Mouse (Mus musculus) midbrain, embryonic 16.5 days (tissue): Measurements from ENCODE around the gene Msrb2. TPM values are rescaled to one million over a fixed set of nuclear protein-coding genes. Genes with fewer than 3 reads are reported as not detected.

ENCODE experiments used
- ATAC-seq: fragments of 200-750 bp; cut with Nextera tagmentation; 2 replicates; pipeline ENCODE4 v1.8.0; 2017; ENCODE audit warnings: moderate TSS enrichment
- H3K27ac ChIP-seq: fragments of 300-500 bp; sonication (generic); 2 replicates; pipeline ENCODE4 v1.5.1; 2014; ENCODE audit warnings: mild to moderate bottlenecking, low read length, mixed read lengths
- H3K27me3 ChIP-seq: fragments of 300-500 bp; sonication (generic); 2 replicates; pipeline ENCODE4 v1.6.1; 2014; ENCODE audit warnings: low read depth, low read length, mixed read lengths; ENCODE audit not compliant: control insufficient read depth, insufficient read depth
- H3K36me3 ChIP-seq: fragments of 300-500 bp; sonication (generic); 2 replicates; pipeline ENCODE4 v1.6.1; 2014; ENCODE audit warnings: mild to moderate bottlenecking, low read length, moderate library complexity, mixed read lengths; ENCODE audit not compliant: control insufficient read depth, insufficient read depth
- H3K4me1 ChIP-seq: fragments of 300-500 bp; sonication (generic); 2 replicates; pipeline ENCODE4 v1.6.1; 2014; ENCODE audit warnings: mild to moderate bottlenecking, low read length, mixed read lengths; ENCODE audit not compliant: control insufficient read depth, insufficient read depth
- H3K4me2 ChIP-seq: fragments of 300-500 bp; sonication (generic); 2 replicates; pipeline ENCODE4 v1.6.1; 2014; ENCODE audit warnings: mild to moderate bottlenecking, low read length, mixed read lengths
- H3K4me3 ChIP-seq: fragments of 300-500 bp; sonication (generic); 2 replicates; pipeline ENCODE4 v1.5.1; 2014; ENCODE audit warnings: low read depth, mild to moderate bottlenecking, low read length, moderate library complexity, mixed read lengths
- H3K9ac ChIP-seq: fragments of 300-500 bp; sonication (generic); 2 replicates; pipeline ENCODE4 v1.6.1; 2014; ENCODE audit warnings: low read depth, low read length, mixed read lengths
- H3K9me3 ChIP-seq: fragments of 300-500 bp; sonication (generic); replicated peaks from 2 replicates; pipeline ENCODE4 v1.6.1; 2014; ENCODE audit warnings: mild to moderate bottlenecking, low read length, mixed read lengths; ENCODE audit not compliant: control insufficient read depth, poor library complexity, severe bottlenecking
- WGBS: fragments of 180-500 bp; shearing (Covaris S2); extraction: QIAGEN DNeasy Blood & Tissue Kit; methylation state at CpG from one replicate; pipeline ENCODE4 v1.1.7; 2014; 5-methylcytosine and 5-hydroxymethylcytosine counted together
- polyA plus RNA-seq: library from polyadenylated mRNA; unstranded; fragments of >200 nt; fragmentation: Nextera tagmentation; extraction: Ambion mirVana; gene quantifications from 2 replicates; pipeline ENCODE4 v1.2.1, GENCODE M21; 2015

Msrb2 gene
- polyA plus RNA-seq, 1 experiment from 2014 or later, result 6.7 TPM

DNA sequence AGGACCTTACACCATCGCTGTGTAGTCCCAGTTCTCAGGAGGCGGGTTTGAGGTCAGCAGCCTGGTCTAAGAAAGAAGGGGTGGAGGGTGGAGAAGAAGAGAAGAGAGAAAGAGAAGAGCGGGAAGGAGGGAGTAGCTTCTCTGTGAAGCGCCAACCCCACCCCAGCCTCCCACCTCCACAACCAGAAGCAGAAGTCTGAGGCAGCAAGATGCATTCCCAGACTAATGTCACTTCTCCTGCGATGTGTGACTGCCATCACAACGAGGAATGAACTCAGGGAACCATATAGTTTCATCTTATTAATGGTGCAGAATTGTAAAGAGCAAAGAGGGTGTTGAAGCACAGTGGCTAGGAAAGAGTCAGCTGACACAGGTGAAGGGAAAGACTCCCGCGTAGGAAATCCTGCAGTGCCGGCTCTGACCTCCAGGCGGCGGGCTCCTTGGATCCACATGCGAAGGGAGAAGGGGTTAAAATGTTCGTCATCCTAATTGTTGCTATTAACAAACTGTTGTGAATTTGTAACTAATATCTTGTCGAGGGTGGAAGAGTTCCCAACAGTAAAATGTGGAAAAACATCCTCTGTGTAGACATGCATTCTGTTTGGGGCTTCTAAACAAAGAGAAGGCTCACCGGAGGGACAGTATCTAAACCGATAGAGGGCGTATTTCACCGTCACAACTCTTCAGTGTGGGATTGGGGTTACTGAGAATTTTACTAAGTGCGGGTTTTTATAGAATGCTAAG lies 43.2 kb downstream of the Msrb2 start:
- H3K27me3 ChIP-seq, result peaks cover 9% of the 10 kb centered on the region; the same call in 1 of the 2 replicates
- H3K4me2 ChIP-seq, result peak overlapping the region; percentile 55
- ATAC-seq, result peak; percentile 74
- 20% methylated on average over 19 of the region's 19 CpGs for WGBS
- no peaks in the 10 kb centered on the region for H3K9me3 ChIP-seq
- no peaks in the 10 kb centered on the region for H3K4me1 ChIP-seq
- no peak overlapping the region for H3K27ac ChIP-seq
- H3K4me3 ChIP-seq, result peak overlapping the region; percentile 35
- H3K36me3 ChIP-seq, result no peaks in the 10 kb centered on the region
- H3K9ac ChIP-seq, result peak overlapping the region; percentile 36

DNA sequence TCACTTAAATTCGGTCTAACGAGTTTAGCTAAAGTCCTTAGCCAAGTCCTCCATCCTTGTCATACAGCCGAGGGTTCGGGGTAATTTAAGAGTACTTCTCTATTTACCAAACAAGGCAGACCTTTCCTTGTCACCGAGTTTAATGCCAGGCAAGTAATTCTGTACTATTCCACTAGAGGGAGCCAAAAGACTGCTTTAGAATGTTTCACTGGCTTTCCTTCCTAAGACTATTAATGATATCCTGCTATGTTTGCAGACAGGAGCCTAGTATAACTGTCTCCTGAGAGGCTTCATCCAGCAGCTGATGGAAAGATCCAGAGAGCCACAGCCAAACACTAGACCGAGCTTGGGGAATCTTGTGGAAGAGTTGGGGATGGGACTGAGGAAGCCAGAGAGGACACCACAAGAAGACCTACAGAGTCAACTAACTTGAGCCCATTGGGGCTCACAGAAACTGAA lies 43.9 kb downstream of the Msrb2 start:
- Histone ChIP-seq H3K36me3 (no peaks in the 10 kb centered on the region), H3K27ac (no peak overlapping the region), H3K4me3 (peak overlapping the region; percentile 35), H3K4me1 (0 out of 2 replicates have a peak, but pooled peaks cover 4% of the 10 kb centered on the region), H3K27me3 (peaks cover 9% of the 10 kb centered on the region; the same call in 1 of the 2 replicates), H3K4me2 (peak overlapping the region; percentile 55), H3K9me3 (no peaks in the 10 kb centered on the region), H3K9ac (peak overlapping the region; percentile 36)
- WGBS, result 2% methylated on average over 6 of the region's 6 CpGs
- ATAC-seq, result peak; percentile 81

GRCm38 (mm10) chr2:19416066-19416465 lies 44.8 kb downstream of the Msrb2 start:
- Histone ChIP-seq H3K4me1 (0 out of 2 replicates have a peak, but pooled peaks cover 5% of the 10 kb centered on the region), H3K27ac (no peak overlapping the region), H3K4me3 (no peak overlapping the region), H3K36me3 (no peaks in the 10 kb centered on the region), H3K9me3 (no peaks in the 10 kb centered on the region), H3K9ac (no peak overlapping the region), H3K4me2 (no peak overlapping the region), H3K27me3 (peaks cover 9% of the 10 kb centered on the region; the same call in 1 of the 2 replicates)
- ATAC-seq, result no peak
- WGBS, result 67% methylated on average over 6 of the region's 6 CpGs

DNA sequence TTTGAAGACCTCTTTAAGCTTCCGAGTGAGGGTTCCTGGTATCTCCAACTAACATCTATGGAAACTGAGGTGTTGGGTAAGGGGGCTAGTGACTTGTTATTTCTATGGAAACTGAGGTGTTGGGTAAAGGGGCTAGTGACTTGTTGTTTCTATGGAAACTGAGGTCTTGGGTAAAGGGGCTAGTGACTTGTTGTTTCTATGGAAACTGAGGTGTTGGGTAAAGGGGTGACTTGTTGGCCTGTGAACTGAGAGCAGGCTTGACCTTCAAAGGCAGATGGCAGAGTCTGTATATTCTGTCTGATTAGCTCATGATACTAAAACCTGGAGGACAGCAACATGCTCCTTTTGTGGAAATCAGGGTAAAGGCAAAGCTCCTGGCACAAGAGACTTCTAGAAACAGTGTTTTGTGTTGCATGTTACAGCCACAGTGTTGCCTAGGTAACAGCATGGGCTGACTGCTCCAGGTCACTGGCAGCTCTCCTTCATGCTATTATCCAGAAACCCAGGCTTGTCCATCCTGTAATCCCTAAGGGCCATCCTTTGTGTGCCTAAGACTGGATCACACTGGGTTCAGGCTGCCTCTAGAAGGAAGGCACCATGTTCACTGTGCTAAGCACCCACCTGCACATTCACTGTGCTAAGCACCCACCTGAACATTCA lies 48.6 kb downstream of the Msrb2 start:
- H3K4me2 ChIP-seq, result no peak overlapping the region
- H3K4me3 ChIP-seq, result no peak overlapping the region
- ATAC-seq, result peak; percentile 71
- H3K27me3 ChIP-seq, result peaks cover 18% of the 10 kb centered on the region
- H3K9me3 ChIP-seq, result no peaks in the 10 kb centered on the region
- WGBS, result 85% methylated on average over 1 of the region's 1 CpGs
- H3K27ac ChIP-seq, result no peak overlapping the region
- no peak overlapping the region for H3K9ac ChIP-seq
- H3K4me1 ChIP-seq, result 0 out of 2 replicates have a peak, but pooled peaks cover 5% of the 10 kb centered on the region
- H3K36me3 ChIP-seq, result no peaks in the 10 kb centered on the region

DNA sequence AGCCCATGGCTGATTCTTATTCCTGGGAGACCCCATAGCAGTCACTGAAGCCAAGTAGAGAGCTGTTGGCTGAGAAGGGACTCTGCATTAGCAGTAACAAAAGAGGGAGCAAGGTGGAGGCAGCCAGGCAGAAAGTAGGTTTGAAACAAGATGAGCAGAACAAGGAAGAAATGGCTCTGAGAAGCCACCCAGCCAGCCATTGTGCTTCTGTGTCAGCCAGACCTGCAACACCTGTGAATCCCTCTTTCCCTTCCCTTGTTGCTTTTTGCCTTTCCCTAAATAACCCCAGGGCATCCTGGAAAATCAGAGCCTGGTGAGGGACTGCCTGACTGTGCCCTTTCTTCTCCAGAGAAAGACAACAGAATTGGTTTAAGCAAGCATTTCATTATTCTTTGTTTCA lies 51.0 kb downstream of the Msrb2 start:
- Histone ChIP-seq H3K27ac (no peak overlapping the region), H3K9ac (no peak overlapping the region), H3K27me3 (peaks cover 28% of the 10 kb centered on the region), H3K4me2 (no peak overlapping the region), H3K9me3 (no peaks in the 10 kb centered on the region), H3K36me3 (no peaks in the 10 kb centered on the region), H3K4me1 (0 out of 2 replicates have a peak, but pooled peaks cover 5% of the 10 kb centered on the region), H3K4me3 (no peak overlapping the region)
- ATAC-seq, result no peak

GRCm38 (mm10) chr2:19423086-19423485 lies 51.8 kb downstream of the Msrb2 start:
- no peak for ATAC-seq
- H3K27ac ChIP-seq, result no peak overlapping the region
- H3K4me2 ChIP-seq, result no peak overlapping the region
- no peak overlapping the region for H3K4me3 ChIP-seq
- WGBS, result 63% methylated on average over 6 of the region's 6 CpGs
- H3K27me3 ChIP-seq, result peaks cover 34% of the 10 kb centered on the region
- H3K9me3 ChIP-seq, result no peaks in the 10 kb centered on the region
- 0 out of 2 replicates have a peak, but pooled peaks cover 5% of the 10 kb centered on the region for H3K4me1 ChIP-seq
- H3K36me3 ChIP-seq, result no peaks in the 10 kb centered on the region
- H3K9ac ChIP-seq, result no peak overlapping the region

GRCm38 (mm10) chr2:19429031-19429430 lies 57.8 kb downstream of the Msrb2 start:
- Histone ChIP-seq H3K9me3 (no peaks in the 10 kb centered on the region), H3K27me3 (peaks cover 78% of the 10 kb centered on the region), H3K36me3 (no peaks in the 10 kb centered on the region), H3K4me3 (no peak overlapping the region), H3K9ac (no peak overlapping the region), H3K4me2 (no peak overlapping the region), H3K4me1 (peaks cover 11% of the 10 kb centered on the region), H3K27ac (no peak overlapping the region)
- ATAC-seq, result no peak
- WGBS, result 7% methylated on average over 10 of the region's 10 CpGs

GRCm38 (mm10) chr2:19429691-19430690 lies 58.8 kb downstream of the Msrb2 start:
- peaks cover 11% of the 10 kb centered on the region for H3K4me1 ChIP-seq
- H3K27me3 ChIP-seq, result peaks cover 80% of the 10 kb centered on the region
- no peak for ATAC-seq
- no peaks in the 10 kb centered on the region for H3K9me3 ChIP-seq
- H3K27ac ChIP-seq, result no peak overlapping the region
- WGBS, result 2% methylated on average over 31 of the region's 31 CpGs
- no peak overlapping the region for H3K9ac ChIP-seq
- H3K36me3 ChIP-seq, result no peaks in the 10 kb centered on the region
- H3K4me3 ChIP-seq, result peak overlapping the region; percentile 25; the same call in 1 of the 2 replicates
- H3K4me2 ChIP-seq, result peak overlapping the region; percentile 47
